Mouse (Mus musculus) cerebellum, adult 2 months (tissue): ENCODE data around the gene Atp8b2.

ENCODE experiments used
- CTCF ChIP-seq: fragments of 200-500 bp; IDR thresholded peaks from 2 replicates; pipeline ENCODE4 v1.5.1; 2011; ENCODE audit warnings: low read depth, mild to moderate bottlenecking, control low read depth, low read length, moderate library complexity, borderline replicate concordance; ENCODE audit not compliant: insufficient read depth
- POLR2A ChIP-seq: fragments of 200-500 bp; IDR thresholded peaks from 2 replicates; pipeline ENCODE4 v1.6.1; 2011; ENCODE audit warnings: low read length, control low read depth, borderline replicate concordance; ENCODE audit not compliant: insufficient read depth

GRCm38 (mm10) chr3:89994807-89995515 lies 31.7 kb upstream of the Atp8b2 start:
- TF ChIP-seq POLR2A: no peak
- no peak for TF ChIP-seq CTCF
